Mouse (Mus musculus): ENCODE results near the gene Kremen2. TPM values are rescaled to one million over a fixed set of nuclear protein-coding genes. Genes with fewer than 3 reads are reported as not detected.

Kremen2 gene
- polyA plus RNA-seq, 1 experiment from 2014 or later = 9.6 TPM

Other genes starting within 250 kb of the Kremen2 start
- gene Zfp213, start 181.6 kb downstream of the Kremen2 start, polyA plus RNA-seq (2016; fragmentation: Nextera tagmentation; extraction: Ambion mirVana) = 27.2 and 31.0 TPM in 2 replicates
- gene Zfp13, start 146.3 kb downstream of the Kremen2 start, polyA plus RNA-seq (2016; fragmentation: Nextera tagmentation; extraction: Ambion mirVana) = 22.4 and 24.4 TPM in 2 replicates
- 0.71 and 1.0 TPM in 2 replicates for gene Zscan10, start 145.0 kb downstream of the Kremen2 start, polyA plus RNA-seq (2016; fragmentation: Nextera tagmentation; extraction: Ambion mirVana)
- gene Mmp25, start 100.6 kb downstream of the Kremen2 start, polyA plus RNA-seq (2016; fragmentation: Nextera tagmentation; extraction: Ambion mirVana) = 0.68 and 0.69 TPM in 2 replicates
- gene Bicdl2, start 85.3 kb downstream of the Kremen2 start, polyA plus RNA-seq (2016; fragmentation: Nextera tagmentation; extraction: Ambion mirVana) = 0.85 and 1.2 TPM in 2 replicates
- 30.4 and 39.7 TPM in 2 replicates for gene Hcfc1r1, start 72.2 kb downstream of the Kremen2 start, polyA plus RNA-seq (2016; fragmentation: Nextera tagmentation; extraction: Ambion mirVana)
- gene Thoc6, start 72.0 kb downstream of the Kremen2 start, polyA plus RNA-seq (2016; fragmentation: Nextera tagmentation; extraction: Ambion mirVana) = 70.9 and 72.2 TPM in 2 replicates
- 4.6 and 6.4 TPM in 2 replicates for gene Tnfrsf12a, start 68.4 kb downstream of the Kremen2 start, polyA plus RNA-seq (2016; fragmentation: Nextera tagmentation; extraction: Ambion mirVana)
- 77.2 and 81.3 TPM in 2 replicates for gene Cldn6, start 66.6 kb downstream of the Kremen2 start, polyA plus RNA-seq (2016; fragmentation: Nextera tagmentation; extraction: Ambion mirVana)
- gene Cldn9, start 61.8 kb downstream of the Kremen2 start, polyA plus RNA-seq (2016; fragmentation: Nextera tagmentation; extraction: Ambion mirVana) = 10.5 and 13.5 TPM in 2 replicates
- 0.05 TPM in 1 of 2 replicates, not detected in the other for gene 1520401A03Rik, start 23.1 kb downstream of the Kremen2 start, polyA plus RNA-seq (2016; fragmentation: Nextera tagmentation; extraction: Ambion mirVana)
- 61.6 and 62.0 TPM in 2 replicates for gene Pkmyt1, start 19.5 kb downstream of the Kremen2 start, polyA plus RNA-seq (2016; fragmentation: Nextera tagmentation; extraction: Ambion mirVana)
- gene Paqr4, start 5.0 kb downstream of the Kremen2 start, polyA plus RNA-seq (2016; fragmentation: Nextera tagmentation; extraction: Ambion mirVana) = 12.6 and 14.1 TPM in 2 replicates
- 168 and 178 TPM in 2 replicates for gene Flywch1, start 25.8 kb upstream of the Kremen2 start, polyA plus RNA-seq (2016; fragmentation: Nextera tagmentation; extraction: Ambion mirVana)
- 35.4 and 41.3 TPM in 2 replicates for gene Flywch2, start 40.2 kb upstream of the Kremen2 start, polyA plus RNA-seq (2016; fragmentation: Nextera tagmentation; extraction: Ambion mirVana)
- gene Srrm2, start 44.7 kb upstream of the Kremen2 start, polyA plus RNA-seq (2016; fragmentation: Nextera tagmentation; extraction: Ambion mirVana) = 511 and 516 TPM in 2 replicates
- gene Elob, start 83.3 kb upstream of the Kremen2 start, polyA plus RNA-seq (2016; fragmentation: Nextera tagmentation; extraction: Ambion mirVana) = 1,075 and 1,103 TPM in 2 replicates
- 0.21 TPM in 1 of 2 replicates, not detected in the other for gene Prss33, start 90.2 kb upstream of the Kremen2 start, polyA plus RNA-seq (2016; fragmentation: Nextera tagmentation; extraction: Ambion mirVana)
- 0.45 TPM in 1 of 2 replicates, not detected in the other for gene Prss32, start 98.0 kb upstream of the Kremen2 start, polyA plus RNA-seq (2016; fragmentation: Nextera tagmentation; extraction: Ambion mirVana)
- gene Prss41, start 98.3 kb upstream of the Kremen2 start, polyA plus RNA-seq (2016; fragmentation: Nextera tagmentation; extraction: Ambion mirVana) = 3.2 and 3.6 TPM in 2 replicates
- gene Prss21, start 122.2 kb upstream of the Kremen2 start, polyA plus RNA-seq (2016; fragmentation: Nextera tagmentation; extraction: Ambion mirVana) = not detected in 2 replicates
- not detected in 2 replicates for gene Dcpp1, start 135.0 kb upstream of the Kremen2 start, polyA plus RNA-seq (2016; fragmentation: Nextera tagmentation; extraction: Ambion mirVana)
- not detected in 2 replicates for gene Dcpp2, start 135.0 kb upstream of the Kremen2 start, polyA plus RNA-seq (2016; fragmentation: Nextera tagmentation; extraction: Ambion mirVana)
- gene Dcpp3, start 171.6 kb upstream of the Kremen2 start, polyA plus RNA-seq (2016; fragmentation: Nextera tagmentation; extraction: Ambion mirVana) = not detected in 2 replicates
- not detected in 2 replicates for gene Sbp, start 195.8 kb upstream of the Kremen2 start, polyA plus RNA-seq (2016; fragmentation: Nextera tagmentation; extraction: Ambion mirVana)
- not detected in 2 replicates for gene Sbpl, start 209.4 kb upstream of the Kremen2 start, polyA plus RNA-seq (2016; fragmentation: Nextera tagmentation; extraction: Ambion mirVana)
- gene Prss30, start 234.7 kb upstream of the Kremen2 start, polyA plus RNA-seq (2016; fragmentation: Nextera tagmentation; extraction: Ambion mirVana) = not detected in 2 replicates